Mouse (Mus musculus) limb, embryonic 13.5 days (tissue): ENCODE data around the gene Krt78. TPM values are rescaled to one million over a fixed set of nuclear protein-coding genes. Genes with fewer than 3 reads are reported as not detected.

Source experiments
- ATAC-seq: fragments of 200-750 bp; cut with Nextera tagmentation; 2 replicates; pipeline ENCODE4 v1.8.0; 2017; ENCODE audit warnings: low read depth, moderate number of reproducible peaks, moderate TSS enrichment; ENCODE audit not compliant: low FRiP score
- H3K27ac ChIP-seq: fragments of 300-500 bp; sonication (generic); 2 replicates; pipeline ENCODE4 v1.5.1; 2015; ENCODE audit warnings: inconsistent platforms, mild to moderate bottlenecking, moderate library complexity
- H3K27me3 ChIP-seq: fragments of 300-500 bp; sonication (generic); 2 replicates; pipeline ENCODE4 v1.6.1; 2015; ENCODE audit warnings: mild to moderate bottlenecking, inconsistent platforms
- H3K36me3 ChIP-seq: fragments of 300-500 bp; sonication (generic); 2 replicates; pipeline ENCODE4 v1.6.1; 2015; ENCODE audit warnings: inconsistent platforms, mild to moderate bottlenecking, moderate library complexity
- H3K4me1 ChIP-seq: fragments of 300-500 bp; sonication (generic); 2 replicates; pipeline ENCODE4 v1.6.1; 2015; ENCODE audit warnings: inconsistent platforms
- H3K4me2 ChIP-seq: fragments of 300-500 bp; sonication (generic); replicated peaks from 2 replicates; pipeline ENCODE4 v1.6.1; 2015; ENCODE audit warnings: inconsistent platforms, mild to moderate bottlenecking, moderate library complexity
- H3K4me3 ChIP-seq: fragments of 300-500 bp; sonication (generic); 2 replicates; pipeline ENCODE4 v1.5.1; 2015; ENCODE audit warnings: moderate library complexity, mild to moderate bottlenecking, inconsistent platforms
- H3K9ac ChIP-seq: fragments of 300-500 bp; sonication (generic); 2 replicates; pipeline ENCODE4 v1.6.1; 2015; ENCODE audit warnings: mild to moderate bottlenecking, inconsistent platforms
- H3K9me3 ChIP-seq: fragments of 300-500 bp; sonication (generic); 2 replicates; pipeline ENCODE4 v1.6.1; 2016; ENCODE audit warnings: inconsistent platforms
- WGBS: fragments of 180-500 bp; shearing (Covaris S2); methylation state at CpG from one replicate; pipeline ENCODE4 v1.1.7; 2015; 5-methylcytosine and 5-hydroxymethylcytosine counted together
- polyA plus RNA-seq: library from polyadenylated mRNA; unstranded; fragments of >200 nt; fragmentation: Nextera tagmentation; extraction: Ambion mirVana; gene quantifications from 2 replicates; pipeline ENCODE4 v1.2.1, GENCODE M21; 2015

The Krt78 gene
- polyA plus RNA-seq, 1 experiment from 2014 or later: not detected

DNA sequence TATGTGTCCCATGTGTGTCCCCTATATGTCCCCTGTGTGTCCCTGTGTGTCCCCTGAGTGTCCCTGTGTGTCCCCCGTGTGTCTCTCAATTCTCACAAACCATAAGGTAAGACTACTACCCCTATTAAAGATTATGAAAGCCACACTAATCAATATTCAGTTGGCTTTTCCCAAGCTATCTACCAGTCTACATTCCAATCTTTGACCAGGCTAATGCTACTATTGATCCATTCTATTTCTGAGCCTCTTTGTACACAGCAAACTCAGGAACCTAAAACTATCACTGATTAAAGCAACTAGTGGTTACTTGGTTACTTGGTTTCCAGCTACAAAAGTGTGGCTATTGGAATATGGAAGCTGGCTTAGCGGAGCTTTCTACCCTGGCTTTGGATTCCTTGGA, 31.8 kb downstream of the Krt78 start:
- Histone ChIP-seq H3K27ac (no peak overlapping the region), H3K9me3 (no peaks in the 10 kb centered on the region), H3K4me3 (no peak overlapping the region), H3K36me3 (no peaks in the 10 kb centered on the region), H3K27me3 (peaks cover 4% of the 10 kb centered on the region; the same call in 1 of the 2 replicates), H3K4me1 (no peaks in the 10 kb centered on the region), H3K9ac (no peak overlapping the region), H3K4me2 (no peak overlapping the region)
- WGBS: 93% methylated on average over 2 of the region's 2 CpGs
- no peak for ATAC-seq

- WGBS: 70% methylated on average over 2 of the region's 2 CpGs
These were observed 38.0 kb downstream of the Krt78 start for GRCm38 (mm10) chr15:101916072-101916471.

GRCm38 (mm10) chr15:101904849-101905248, 49.2 kb downstream of the Krt78 start:
- H3K9me3 ChIP-seq: no peaks in the 10 kb centered on the region
- no peak overlapping the region for H3K4me2 ChIP-seq
- H3K36me3 ChIP-seq: no peaks in the 10 kb centered on the region
- H3K4me1 ChIP-seq: no peaks in the 10 kb centered on the region
- H3K27ac ChIP-seq: no peak overlapping the region
- no peak for ATAC-seq
- H3K4me3 ChIP-seq: no peak overlapping the region
- WGBS: 85% methylated on average over 5 of the region's 5 CpGs
- no peaks in the 10 kb centered on the region for H3K27me3 ChIP-seq
- H3K9ac ChIP-seq: no peak overlapping the region

More at GRCm38 (mm10) chr15:101916072-101916471, 38.0 kb downstream of the Krt78 start:
- no peak for ATAC-seq
- Histone ChIP-seq H3K9ac (no peak overlapping the region), H3K27ac (no peak overlapping the region), H3K4me1 (no peaks in the 10 kb centered on the region), H3K36me3 (no peaks in the 10 kb centered on the region), H3K4me2 (no peak overlapping the region), H3K27me3 (peaks cover 7% of the 10 kb centered on the region; the same call in 1 of the 2 replicates), H3K9me3 (no peaks in the 10 kb centered on the region), H3K4me3 (no peak overlapping the region)

- 57% methylated on average over 12 of the region's 12 CpGs for WGBS
- Histone ChIP-seq H3K36me3 (no peaks in the 10 kb centered on the region), H3K9me3 (no peaks in the 10 kb centered on the region), H3K9ac (no peak overlapping the region), H3K27me3 (no peaks in the 10 kb centered on the region), H3K4me1 (no peaks in the 10 kb centered on the region), H3K4me2 (no peak overlapping the region), H3K27ac (no peak overlapping the region), H3K4me3 (no peak overlapping the region)
- no peak for ATAC-seq
These were observed 51.6 kb downstream of the Krt78 start for GRCm38 (mm10) chr15:101902171-101903149.

Other genes with a start within 250 kb of the Krt78 start
- 199 and 235 TPM in 2 replicates for gene Krt5, start 241.4 kb downstream of the Krt78 start, polyA plus RNA-seq
- gene Krt71, start 211.2 kb downstream of the Krt78 start, polyA plus RNA-seq: not detected in 2 replicates
- 0.11 and 0.49 TPM in 2 replicates for gene Krt72, start 167.8 kb downstream of the Krt78 start, polyA plus RNA-seq
- gene Krt73, start 151.9 kb downstream of the Krt78 start, polyA plus RNA-seq: not detected in 2 replicates
- gene Krt2, start 136.1 kb downstream of the Krt78 start, polyA plus RNA-seq: 0.47 and 0.57 TPM in 2 replicates
- gene Krt1, start 103.5 kb downstream of the Krt78 start, polyA plus RNA-seq: 13.3 and 15.8 TPM in 2 replicates
- 0.25 and 0.31 TPM in 2 replicates for gene Krt77, start 84.6 kb downstream of the Krt78 start, polyA plus RNA-seq
- not detected in 2 replicates for gene Krt76, start 61.4 kb downstream of the Krt78 start, polyA plus RNA-seq
- gene Krt4, start 29.6 kb downstream of the Krt78 start, polyA plus RNA-seq: 4.1 and 6.3 TPM in 2 replicates
- gene Krt79, start 14.0 kb downstream of the Krt78 start, polyA plus RNA-seq: 0.15 and 0.20 TPM in 2 replicates
- 7.3 and 7.8 TPM in 2 replicates for gene Krt8, start 50.2 kb upstream of the Krt78 start, polyA plus RNA-seq
- 20.9 and 21.2 TPM in 2 replicates for gene Krt18, start 73.9 kb upstream of the Krt78 start, polyA plus RNA-seq
- gene Eif4b, start 119.5 kb upstream of the Krt78 start, polyA plus RNA-seq: 118 and 120 TPM in 2 replicates
- 39.8 and 45.3 TPM in 2 replicates for gene Tns2, start 146.1 kb upstream of the Krt78 start, polyA plus RNA-seq
- 22.9 and 23.2 TPM in 2 replicates for gene Spryd3, start 181.9 kb upstream of the Krt78 start, polyA plus RNA-seq
- 3.9 and 4.4 TPM in 2 replicates for gene Igfbp6, start 190.1 kb upstream of the Krt78 start, polyA plus RNA-seq
- gene Soat2, start 196.2 kb upstream of the Krt78 start, polyA plus RNA-seq: 0.20 and 0.27 TPM in 2 replicates
- 74.2 and 82.6 TPM in 2 replicates for gene Zfp740, start 249.0 kb upstream of the Krt78 start, polyA plus RNA-seq